Mouse (Mus musculus) CH12.LX (cell line): Measurements from ENCODE around the gene Rmdn2. TPM values are rescaled to one million over a fixed set of nuclear protein-coding genes. Genes with fewer than 3 reads are reported as not detected.

Experiments
- DNase-seq: peaks from one replicate; pipeline ENCODE4 v3.0.0-alpha.2; 2013; ENCODE audit errors: extremely low read depth
- H3K27ac ChIP-seq: 2 replicates; pipeline ENCODE4 v1.5.1; 2012; ENCODE audit warnings: low read depth, mild to moderate bottlenecking, control low read depth, moderate library complexity; ENCODE audit not compliant: insufficient read depth
- H3K27me3 ChIP-seq: replicated peaks from 2 replicates; pipeline ENCODE3; 2012; ENCODE audit warnings: inconsistent platforms
- H3K36me3 ChIP-seq, 2 experiments: replicated peaks in 1 of 2; 2 replicates each; pipeline versions ENCODE3 to v1.6.1; 2012; ENCODE audit warnings: inconsistent platforms in 1 of 2, low read length in 1 of 2, mild to moderate bottlenecking in 1 of 2, mixed read lengths in 1 of 2, moderate library complexity in 1 of 2; ENCODE audit not compliant: control insufficient read depth in 1 of 2, insufficient read depth in 1 of 2
- H3K4me1 ChIP-seq, 2 experiments: 2 replicates each; pipeline ENCODE4 v1.6.1; 2012; ENCODE audit warnings: inconsistent platforms in 1 of 2, moderate library complexity in 1 of 2; ENCODE audit not compliant: insufficient read depth in 2 of 2, control insufficient read depth in 1 of 2
- H3K4me2 ChIP-seq: 2 replicates; pipeline ENCODE4 v1.6.1; 2012; ENCODE audit warnings: low read depth, mild to moderate bottlenecking, control low read depth; ENCODE audit not compliant: poor library complexity, insufficient read depth, severe bottlenecking
- H3K4me3 ChIP-seq, 3 experiments: fragments of 150-350 bp in 1 of 3; sonication (generic) in 1 of 3; replicated peaks in 1 of 3; 2 replicates each; pipeline versions ENCODE3 to v1.5.1; 2011 to 2012; ENCODE audit warnings: low read depth in 2 of 3, low read length in 2 of 3, mild to moderate bottlenecking in 2 of 3, moderate library complexity in 2 of 3, control low read depth in 1 of 3, improper control_type of control experiment in 1 of 3, inconsistent platforms in 1 of 3, mixed read lengths in 1 of 3; ENCODE audit not compliant: poor library complexity in 1 of 3
- H3K79me2 ChIP-seq: replicated peaks from 2 replicates; pipeline ENCODE4 v1.6.1; 2012; ENCODE audit warnings: mild to moderate bottlenecking, moderate library complexity; ENCODE audit not compliant: control insufficient read depth, poor library complexity, insufficient read depth, severe bottlenecking; ENCODE audit errors: extremely low read depth
- H3K9ac ChIP-seq: 2 replicates; pipeline ENCODE4 v1.6.1; 2012; ENCODE audit warnings: low read depth, mild to moderate bottlenecking, control low read depth, moderate library complexity; ENCODE audit not compliant: insufficient read depth
- H3K9me3 ChIP-seq: replicated peaks from 2 replicates; pipeline ENCODE3; 2012; ENCODE audit warnings: low read length, inconsistent platforms, mixed read lengths
- BHLHE40 ChIP-seq: IDR thresholded peaks from 2 replicates; pipeline ENCODE4 v1.6.1; 2011; ENCODE audit warnings: mild to moderate bottlenecking, low read depth, low read length, improper control_type of control experiment
- CHD2 ChIP-seq: IDR thresholded peaks from 2 replicates; pipeline ENCODE4 v1.6.1; 2011; ENCODE audit warnings: low read length, improper control_type of control experiment
- JUN ChIP-seq: IDR thresholded peaks from 2 replicates; pipeline ENCODE4 v1.6.1; 2011; ENCODE audit warnings: low read depth, mild to moderate bottlenecking, low read length, improper control_type of control experiment, moderate library complexity; ENCODE audit not compliant: insufficient read depth
- KAT2A ChIP-seq: IDR thresholded peaks from 2 replicates; pipeline ENCODE4 v1.6.1; 2012; ENCODE audit warnings: low read length, improper control_type of control experiment, inconsistent platforms; ENCODE audit not compliant: insufficient replicate concordance
- MAFK ChIP-seq: IDR thresholded peaks from 2 replicates; pipeline ENCODE4 v1.6.1; 2011; ENCODE audit warnings: low read length, improper control_type of control experiment; ENCODE audit not compliant: insufficient replicate concordance
- NELFE ChIP-seq: IDR thresholded peaks from 2 replicates; pipeline ENCODE4 v1.6.1; 2011; ENCODE audit warnings: low read depth, low read length, improper control_type of control experiment
- NRF1 ChIP-seq: IDR thresholded peaks from 2 replicates; pipeline ENCODE4 v1.6.1; 2014; ENCODE audit warnings: low read depth, mild to moderate bottlenecking, inconsistent platforms, low read length, improper control_type of control experiment, moderate library complexity
- PAX5 ChIP-seq: IDR thresholded peaks from 2 replicates; pipeline ENCODE4 v1.6.1; 2012; ENCODE audit warnings: low read length, inconsistent platforms, mixed read lengths
- POLR2AphosphoS2 ChIP-seq: IDR thresholded peaks from 2 replicates; pipeline ENCODE4 v1.6.1; 2011; ENCODE audit warnings: low read depth, low read length, improper control_type of control experiment
- RAD21 ChIP-seq: IDR thresholded peaks from 2 replicates; pipeline ENCODE4 v1.6.1; 2011; ENCODE audit warnings: low read depth, mild to moderate bottlenecking, low read length, improper control_type of control experiment, moderate library complexity
- RCOR1 ChIP-seq: conservative IDR thresholded peaks from 2 replicates; pipeline ENCODE4 v1.6.1; 2012; ENCODE audit warnings: low read depth, mild to moderate bottlenecking, inconsistent platforms, low read length, improper control_type of control experiment
- USF2 ChIP-seq: conservative IDR thresholded peaks from 2 replicates; pipeline ENCODE4 v1.6.1; 2011; ENCODE audit warnings: low read depth, low read length, improper control_type of control experiment
- ZC3H11A ChIP-seq: IDR thresholded peaks from 2 replicates; pipeline ENCODE4 v1.6.1; 2012; ENCODE audit warnings: low read depth, mild to moderate bottlenecking, inconsistent platforms, low read length, improper control_type of control experiment
- ZMIZ1 ChIP-seq: IDR thresholded peaks from 2 replicates; pipeline ENCODE4 v1.6.1; 2012; ENCODE audit warnings: low read depth, mild to moderate bottlenecking, inconsistent platforms, low read length, improper control_type of control experiment
- ZNF384 ChIP-seq: IDR thresholded peaks from 2 replicates; pipeline ENCODE4 v1.6.1; 2012; ENCODE audit warnings: low read depth, low read length, improper control_type of control experiment, inconsistent platforms
- dilution Hi-C: fragments of 300-500 bp; cut with MboI; formaldehyde crosslinking; loops from 2 replicates; pipeline ENCODE4 v1.14.3; 2020; ENCODE audit warnings: low sequenced_read_pairs; ENCODE audit not compliant: extremely low pct_unique_long_range_greater_than_20kb, extremely low pct_ligation_motif_present
- in situ Hi-C: fragments of 300-500 bp; cut with MboI; formaldehyde crosslinking; loops from 3 replicates; pipeline ENCODE4 v1.14.3; 2019; ENCODE audit warnings: low sequenced_read_pairs, low pct_ligation_motif_present, low pct_unique_long_range_greater_than_20kb, mixed read lengths
- polyA plus RNA-seq: library from polyadenylated mRNA; unstranded; fragments of >175 nt; gene quantifications from 2 replicates; pipeline ENCODE4 v1.2.1, GENCODE M21; 2012; ENCODE audit warnings: low read depth; ENCODE audit not compliant: insufficient read length
- total RNA-seq, 2 experiments: library from RNA; depleted of rRNA; stranded (reverse); fragments of 300-350 nt in 1 of 2; fragments of >200 nt in 1 of 2; gene quantifications; 2 replicates each; pipeline ENCODE4 v1.2.3; 2012 to 2014

The Rmdn2 gene
- total and polyA plus RNA-seq, 3 experiments, result 0.59 to 3.0 (median 2.2) TPM

- dilution Hi-C loops (no loop called here), in situ Hi-C loops (no loop called here)
- no peak for DNase-seq
- no peaks in the 10 kb centered on the region for H3K79me2 ChIP-seq
- no peak overlapping the region for H3K9ac ChIP-seq
- H3K4me3 ChIP-seq, result no peak overlapping the region
- H3K36me3 ChIP-seq, result peaks cover 0 to 3% of the 10 kb centered on the region in 2 experiments
- H3K27ac ChIP-seq, result no peak overlapping the region
- H3K4me1 ChIP-seq, result peaks cover 0 to 4% of the 10 kb centered on the region in 2 experiments; a peak in 1 of 4 replicates
- H3K27me3 ChIP-seq, result no peaks in the 10 kb centered on the region
- H3K9me3 ChIP-seq, result no peaks in the 10 kb centered on the region
- no peak for TF ChIP-seq BHLHE40
- TF ChIP-seq MAFK, result no peak
- no peak for TF ChIP-seq NELFE
- no peak for TF ChIP-seq CHD2
- no peak for TF ChIP-seq NRF1
- TF ChIP-seq RCOR1, result no peak
- TF ChIP-seq ZNF384, result no peak
- no peak for TF ChIP-seq ZMIZ1
- TF ChIP-seq PAX5, result no peak
- no peak for TF ChIP-seq USF2
- H3K4me2 ChIP-seq, result no peak overlapping the region
Measured at GRCm38 (mm10) chr17:79609697-79610096, 2.0 kb upstream of the Rmdn2 start.

- Histone ChIP-seq H3K79me2 (no peaks in the 10 kb centered on the region), H3K4me3 (no peak overlapping the region), H3K36me3 (peaks cover 0 to 3% of the 10 kb centered on the region in 2 experiments), H3K27me3 (no peaks in the 10 kb centered on the region), H3K27ac (no peak overlapping the region), H3K4me2 (no peak overlapping the region), H3K4me1 (peaks cover 0 to 4% of the 10 kb centered on the region in 2 experiments; a peak in 1 of 4 replicates), H3K9me3 (no peaks in the 10 kb centered on the region), H3K9ac (no peak overlapping the region)
- dilution Hi-C loops, result no loop called here
- DNase-seq, result no peak
- in situ Hi-C loops, result no loop called here
- no peak for TF ChIP-seq POLR2AphosphoS2
- no peak for TF ChIP-seq JUN
- TF ChIP-seq RCOR1, result no peak
- TF ChIP-seq RAD21, result no peak
- no peak for TF ChIP-seq ZC3H11A
- TF ChIP-seq KAT2A, result no peak
Measured at GRCm38 (mm10) chr17:79610163-79610755, 1.4 kb upstream of the Rmdn2 start.
